Mouse (Mus musculus) forebrain, embryonic 11.5 days (tissue): ENCODE measurements around the gene Fh1. TPM values are rescaled to one million over a fixed set of nuclear protein-coding genes. Genes with fewer than 3 reads are reported as not detected.

ENCODE experiments used
- ATAC-seq: fragments of 200-750 bp; cut with Nextera tagmentation; replicated peaks from 2 replicates; pipeline ENCODE4 v1.8.0; 2017; ENCODE audit warnings: moderate TSS enrichment; ENCODE audit not compliant: low FRiP score
- DNase-seq: peaks from one replicate; pipeline ENCODE4 v3.0.0-alpha.2; 2017; ENCODE audit warnings: low spot score
- H3K27ac ChIP-seq: fragments of 300-500 bp; sonication (generic); 2 replicates; pipeline ENCODE4 v1.5.1; 2014; ENCODE audit warnings: low read depth, low read length
- H3K27me3 ChIP-seq: fragments of 300-500 bp; sonication (generic); 2 replicates; pipeline ENCODE4 v1.6.1; 2014; ENCODE audit warnings: mild to moderate bottlenecking, low read length, mixed read lengths; ENCODE audit not compliant: control insufficient read depth, insufficient read depth
- H3K36me3 ChIP-seq: fragments of 300-500 bp; sonication (generic); 2 replicates; pipeline ENCODE4 v1.6.1; 2014; ENCODE audit warnings: mild to moderate bottlenecking, low read length, moderate library complexity, mixed read lengths; ENCODE audit not compliant: control insufficient read depth, insufficient read depth
- H3K4me1 ChIP-seq: fragments of 300-500 bp; sonication (generic); replicated peaks from 2 replicates; pipeline ENCODE4 v1.6.1; 2014; ENCODE audit warnings: low read length, mixed read lengths; ENCODE audit not compliant: control insufficient read depth, insufficient read depth
- H3K4me2 ChIP-seq: fragments of 300-500 bp; sonication (generic); 2 replicates; pipeline ENCODE4 v1.6.1; 2014; ENCODE audit warnings: low read depth, mild to moderate bottlenecking, low read length, moderate library complexity, mixed read lengths; ENCODE audit not compliant: severe bottlenecking
- H3K4me3 ChIP-seq: fragments of 300-500 bp; sonication (generic); 2 replicates; pipeline ENCODE4 v1.5.1; 2014; ENCODE audit warnings: low read depth, low read length
- H3K9ac ChIP-seq: fragments of 300-500 bp; sonication (generic); 2 replicates; pipeline ENCODE4 v1.6.1; 2014; ENCODE audit warnings: low read length
- H3K9me3 ChIP-seq: fragments of 300-500 bp; sonication (generic); 2 replicates; pipeline ENCODE4 v1.6.1; 2016; ENCODE audit warnings: low read length, mixed read lengths; ENCODE audit not compliant: control insufficient read depth
- WGBS: fragments of 180-500 bp; shearing (Covaris S2); extraction: QIAGEN DNeasy Blood & Tissue Kit; methylation state at CpG from one replicate; pipeline ENCODE4 v1.1.7; 2014; 5-methylcytosine and 5-hydroxymethylcytosine counted together
- polyA plus RNA-seq: library from polyadenylated mRNA; unstranded; fragments of >200 nt; fragmentation: Nextera tagmentation; extraction: Ambion mirVana; gene quantifications from 2 replicates; pipeline ENCODE4 v1.2.1, GENCODE M21; 2014

The Fh1 gene
- 95.7 and 113 TPM in 2 replicates for polyA plus RNA-seq

- H3K36me3 ChIP-seq, result no peaks in the 10 kb centered on the region
- H3K4me3 ChIP-seq, result peak within 1 kb of the TSS; percentile 66
- peak within 1 kb of the TSS; percentile 83 for H3K4me2 ChIP-seq
- DNase-seq, result peak; percentile 96
- WGBS, result under 1% methylated on average over 58 of the region's 58 CpGs
- peaks cover 4% of the 10 kb centered on the region; the same call in 1 of the 2 replicates for H3K4me1 ChIP-seq
- H3K9me3 ChIP-seq, result no peaks in the 10 kb centered on the region
- peak within 1 kb of the TSS; percentile 91 for H3K9ac ChIP-seq
- ATAC-seq, result peak; percentile 100
- no peaks in the 10 kb centered on the region for H3K27me3 ChIP-seq
- peak within 1 kb of the TSS; percentile 59 for H3K27ac ChIP-seq
Measured at GRCm38 (mm10) chr1:175625257-175625879, at the start of gene Fh1. Gene Fh1, minus strand, starts transcription at chr1:175625635.

- no peaks in the 10 kb centered on the region; the same call in 1 of the 2 replicates for H3K4me1 ChIP-seq
- DNase-seq, result no peak
- no peaks in the 10 kb centered on the region for H3K27me3 ChIP-seq
- no peak overlapping the region for H3K27ac ChIP-seq
- ATAC-seq, result no peak
- 89% methylated on average over 6 of the region's 6 CpGs for WGBS
- no peak overlapping the region for H3K4me2 ChIP-seq
- no peaks in the 10 kb centered on the region for H3K9me3 ChIP-seq
- no peak overlapping the region for H3K4me3 ChIP-seq
- no peaks in the 10 kb centered on the region for H3K36me3 ChIP-seq
- H3K9ac ChIP-seq, result no peak overlapping the region
Measured at GRCm38 (mm10) chr1:175675116-175675515, 49.7 kb upstream of the Fh1 start.

GRCm38 (mm10) chr1:175673563-175674325 is 48.3 kb upstream of the Fh1 start:
- Histone ChIP-seq H3K27me3 (no peaks in the 10 kb centered on the region), H3K4me1 (no peaks in the 10 kb centered on the region; the same call in 1 of the 2 replicates), H3K36me3 (no peaks in the 10 kb centered on the region), H3K9ac (no peak overlapping the region), H3K9me3 (no peaks in the 10 kb centered on the region), H3K4me3 (no peak overlapping the region), H3K27ac (no peak overlapping the region), H3K4me2 (no peak overlapping the region)
- 89% methylated on average over 7 of the region's 7 CpGs for WGBS
- ATAC-seq (no peak), DNase-seq (no peak)

- ATAC-seq, result no peak
- 60% methylated on average over 1 of the region's 1 CpGs for WGBS
- no peaks in the 10 kb centered on the region for H3K36me3 ChIP-seq
- no peaks in the 10 kb centered on the region for H3K9me3 ChIP-seq
- H3K27ac ChIP-seq, result no peak overlapping the region
- H3K9ac ChIP-seq, result no peak overlapping the region
- H3K4me1 ChIP-seq, result no peaks in the 10 kb centered on the region; the same call in 1 of the 2 replicates
- H3K4me2 ChIP-seq, result no peak overlapping the region
- H3K27me3 ChIP-seq, result no peaks in the 10 kb centered on the region
- H3K4me3 ChIP-seq, result no peak overlapping the region
- no peak for DNase-seq
Measured at GRCm38 (mm10) chr1:175671626-175672025, 46.2 kb upstream of the Fh1 start.

- H3K9me3 ChIP-seq, result no peaks in the 10 kb centered on the region
- no peak overlapping the region for H3K27ac ChIP-seq
- H3K9ac ChIP-seq, result no peak overlapping the region
- no peaks in the 10 kb centered on the region; the same call in 1 of the 2 replicates for H3K4me1 ChIP-seq
- no peak overlapping the region for H3K4me3 ChIP-seq
- ATAC-seq (no peak), DNase-seq (no peak)
- H3K36me3 ChIP-seq, result no peaks in the 10 kb centered on the region
- H3K4me2 ChIP-seq, result no peak overlapping the region
- 67% methylated on average over 7 of the region's 7 CpGs for WGBS
- H3K27me3 ChIP-seq, result no peaks in the 10 kb centered on the region
Measured at GRCm38 (mm10) chr1:175670042-175670441, 44.6 kb upstream of the Fh1 start.

GRCm38 (mm10) chr1:175669456-175669855 is 44.0 kb upstream of the Fh1 start:
- Histone ChIP-seq H3K9me3 (no peaks in the 10 kb centered on the region), H3K4me2 (no peak overlapping the region), H3K4me1 (no peaks in the 10 kb centered on the region; the same call in 1 of the 2 replicates), H3K27me3 (no peaks in the 10 kb centered on the region), H3K4me3 (no peak overlapping the region), H3K27ac (no peak overlapping the region), H3K9ac (no peak overlapping the region), H3K36me3 (no peaks in the 10 kb centered on the region)
- 86% methylated on average over 3 of the region's 3 CpGs for WGBS
- no peak for DNase-seq
- no peak for ATAC-seq

GRCm38 (mm10) chr1:175668666-175669405 is 43.4 kb upstream of the Fh1 start:
- Histone ChIP-seq H3K4me3 (no peak overlapping the region), H3K9me3 (no peaks in the 10 kb centered on the region), H3K36me3 (no peaks in the 10 kb centered on the region), H3K27ac (no peak overlapping the region), H3K4me2 (no peak overlapping the region), H3K27me3 (no peaks in the 10 kb centered on the region), H3K4me1 (no peaks in the 10 kb centered on the region; the same call in 1 of the 2 replicates), H3K9ac (no peak overlapping the region)
- DNase-seq (no peak), ATAC-seq (peak; percentile 60)
- WGBS, result 78% methylated on average over 5 of the region's 5 CpGs

GRCm38 (mm10) chr1:175659900-175660299 is 34.5 kb upstream of the Fh1 start:
- no peak overlapping the region for H3K4me3 ChIP-seq
- 95% methylated on average over 4 of the region's 4 CpGs for WGBS
- DNase-seq (no peak), ATAC-seq (no peak)
- no peaks in the 10 kb centered on the region for H3K27me3 ChIP-seq
- H3K4me1 ChIP-seq, result no peaks in the 10 kb centered on the region
- H3K9ac ChIP-seq, result no peak overlapping the region
- H3K9me3 ChIP-seq, result no peaks in the 10 kb centered on the region
- H3K4me2 ChIP-seq, result no peak overlapping the region
- H3K36me3 ChIP-seq, result no peaks in the 10 kb centered on the region
- H3K27ac ChIP-seq, result no peak overlapping the region
